Mouse (Mus musculus) limb, embryonic 14.5 days (tissue): ENCODE data around the gene Htt. TPM values are rescaled to one million over a fixed set of nuclear protein-coding genes. Genes with fewer than 3 reads are reported as not detected.
"Not testable (repeated sequence)": the region's sequence is repeated elsewhere in the genome, so short reads cannot be mapped to it uniquely, and the experiment has no call there.

Experiments used
- ATAC-seq: fragments of 200-750 bp; cut with Nextera tagmentation; 2 replicates; pipeline ENCODE4 v1.8.0; 2017; ENCODE audit warnings: low read depth, moderate number of reproducible peaks, moderate TSS enrichment; ENCODE audit not compliant: low FRiP score
- DNase-seq: peaks from one replicate; pipeline ENCODE4 v3.0.0-alpha.2; 2015; ENCODE audit warnings: low spot score
- H3K27ac ChIP-seq: fragments of 300-500 bp; sonication (generic); replicated peaks from 2 replicates; pipeline ENCODE4 v1.5.1; 2014; ENCODE audit warnings: low read depth, mild to moderate bottlenecking, low read length, moderate library complexity, mixed read lengths
- H3K27me3 ChIP-seq: fragments of 300-500 bp; sonication (generic); 2 replicates; pipeline ENCODE4 v1.6.1; 2014; ENCODE audit warnings: low read length, mixed read lengths; ENCODE audit not compliant: control insufficient read depth, insufficient read depth
- H3K36me3 ChIP-seq: fragments of 300-500 bp; sonication (generic); 2 replicates; pipeline ENCODE4 v1.6.1; 2014; ENCODE audit warnings: mild to moderate bottlenecking, low read length, moderate library complexity, mixed read lengths; ENCODE audit not compliant: control insufficient read depth, insufficient read depth
- H3K4me1 ChIP-seq: fragments of 300-500 bp; sonication (generic); 2 replicates; pipeline ENCODE4 v1.6.1; 2014; ENCODE audit warnings: antibody characterized with exemption, low read length, mixed read lengths; ENCODE audit not compliant: control insufficient read depth, insufficient read depth
- H3K4me2 ChIP-seq: fragments of 300-500 bp; sonication (generic); replicated peaks from 2 replicates; pipeline ENCODE4 v1.6.1; 2014; ENCODE audit warnings: low read depth, mild to moderate bottlenecking, low read length, moderate library complexity; ENCODE audit not compliant: severe bottlenecking
- H3K4me3 ChIP-seq: fragments of 300-500 bp; sonication (generic); replicated peaks from 2 replicates; pipeline ENCODE4 v1.5.1; 2014; ENCODE audit warnings: low read length
- H3K9ac ChIP-seq: fragments of 300-500 bp; sonication (generic); 2 replicates; pipeline ENCODE4 v1.6.1; 2014; ENCODE audit warnings: mild to moderate bottlenecking, low read depth, low read length, moderate library complexity; ENCODE audit not compliant: severe bottlenecking
- H3K9me3 ChIP-seq: fragments of 300-500 bp; sonication (generic); 2 replicates; pipeline ENCODE4 v1.6.1; 2016; ENCODE audit warnings: low read length; ENCODE audit not compliant: control insufficient read depth
- POLR2A ChIP-seq: fragments of 200-500 bp; IDR thresholded peaks from 2 replicates; pipeline ENCODE4 v1.8.0; 2012; ENCODE audit warnings: inconsistent platforms, mild to moderate bottlenecking, moderate library complexity, borderline replicate concordance; ENCODE audit not compliant: insufficient read depth, insufficient read length; ENCODE audit errors: extremely low read depth
- WGBS: fragments of 180-500 bp; shearing (Covaris S2); extraction: QIAGEN DNeasy Blood & Tissue Kit; methylation state at CpG from one replicate; pipeline ENCODE4 v1.1.7; 2014; 5-methylcytosine and 5-hydroxymethylcytosine counted together
- polyA plus RNA-seq, 2 experiments: library from polyadenylated mRNA; depleted of rRNA in 1 of 2; stranded (reverse) in 1 of 2; unstranded in 1 of 2; fragments of >200 nt; fragmentation: Nextera tagmentation in 1 of 2; extraction: Ambion mirVana in 1 of 2; gene quantifications; 2 replicates each; pipeline versions ENCODE4 v1.2.1 to v1.2.3; 2012 to 2014

Htt gene
- 22.9 and 24.5 TPM in 2 replicates for polyA plus RNA-seq (2012; rRNA removed)
- 16.2 and 17.9 TPM in 2 replicates for polyA plus RNA-seq (2014; fragmentation: Nextera tagmentation; extraction: Ambion mirVana)

DNA sequence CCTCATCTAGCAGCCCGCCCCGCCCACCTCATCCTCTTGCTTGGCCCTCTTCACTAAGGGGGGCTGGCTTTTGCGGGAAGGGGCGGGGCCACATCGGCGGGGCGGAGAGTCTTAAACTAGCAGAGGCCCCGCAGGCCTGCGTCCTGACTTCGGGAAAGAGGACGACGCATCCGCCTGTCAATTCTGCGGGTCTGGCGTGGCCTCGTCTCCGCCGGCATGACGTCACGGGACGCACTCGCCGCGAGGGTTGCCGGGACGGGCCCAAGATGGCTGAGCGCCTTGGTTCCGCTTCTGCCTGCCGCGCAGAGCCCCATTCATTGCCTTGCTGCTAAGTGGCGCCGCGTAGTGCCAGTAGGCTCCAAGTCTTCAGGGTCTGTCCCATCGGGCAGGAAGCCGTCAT lies at the start of gene Htt:
Htt (plus strand) TSS at position 232 of the 400 bp plus-strand sequence.
- Histone ChIP-seq H3K4me1 (peaks cover 8% of the 10 kb centered on the region), H3K9me3 (no peaks in the 10 kb centered on the region), H3K4me2 (peak within 1 kb of the TSS; percentile 60), H3K4me3 (peak within 1 kb of the TSS; percentile 96), H3K36me3 (no peaks in the 10 kb centered on the region), H3K27me3 (no peaks in the 10 kb centered on the region), H3K9ac (peak within 1 kb of the TSS; percentile 93), H3K27ac (peak within 1 kb of the TSS; percentile 90)
- peak; percentile 96 for DNase-seq
- WGBS: under 1% methylated on average over 35 of the region's 35 CpGs
- peak; percentile 78; the same call in 1 of the 2 replicates for TF ChIP-seq POLR2A
- peak; percentile 98 for ATAC-seq

DNA sequence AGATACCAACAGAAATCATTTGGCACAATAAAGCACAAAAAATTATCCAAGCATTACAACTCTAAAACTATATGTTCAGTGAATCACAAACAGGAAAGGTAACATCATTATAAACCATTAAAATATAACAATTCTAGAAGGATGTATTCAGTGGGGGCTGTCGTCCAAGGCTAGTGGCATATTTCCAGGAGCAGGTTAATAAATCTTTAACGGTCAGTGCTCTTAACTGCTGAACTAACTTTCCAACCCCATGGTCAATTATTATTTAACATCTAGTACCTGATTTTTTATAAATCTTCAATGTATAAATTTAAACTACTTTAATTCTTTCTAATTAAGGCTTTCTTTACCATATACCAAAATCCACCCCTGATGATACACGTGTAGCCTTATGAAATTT lies 47.2 kb upstream of the Htt start:
- ATAC-seq, H3K4me2 ChIP-seq: not testable (repeated sequence)
- 59% methylated on average over 3 of the region's 3 CpGs for WGBS

DNA sequence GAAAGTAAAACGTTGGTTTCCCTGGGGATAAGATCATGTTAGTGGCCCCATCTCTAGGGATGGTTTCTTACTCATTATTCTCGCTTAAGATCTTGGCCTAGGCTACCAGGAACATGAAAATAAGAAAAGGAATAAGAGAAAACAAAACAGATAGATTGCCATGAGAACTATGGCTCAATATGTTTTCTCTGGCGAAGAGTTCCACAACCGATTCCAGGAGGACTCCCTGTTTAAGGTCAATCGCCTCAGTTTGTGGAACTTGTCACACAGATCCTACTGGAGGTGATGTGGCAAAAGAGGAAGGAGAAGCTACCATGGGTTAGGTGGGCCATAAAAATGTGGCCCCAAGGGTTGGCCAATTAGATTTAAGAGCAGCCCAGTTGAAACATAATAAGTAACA lies 46.7 kb upstream of the Htt start:
- H3K27ac ChIP-seq: no peak overlapping the region
- H3K27me3 ChIP-seq: no peaks in the 10 kb centered on the region
- no peaks in the 10 kb centered on the region for H3K9me3 ChIP-seq
- H3K4me2 ChIP-seq: no peak overlapping the region
- no peak overlapping the region for H3K9ac ChIP-seq
- no peaks in the 10 kb centered on the region for H3K4me1 ChIP-seq
- H3K4me3 ChIP-seq: no peak overlapping the region
- 82% methylated on average over 5 of the region's 5 CpGs for WGBS
- ATAC-seq: no peak
- TF ChIP-seq POLR2A: no peak
- no peak for DNase-seq
- H3K36me3 ChIP-seq: no peaks in the 10 kb centered on the region

More for the DNA sequence above, 47.2 kb upstream of the Htt start:
- H3K9ac ChIP-seq, H3K36me3 ChIP-seq, H3K27ac ChIP-seq, H3K9me3 ChIP-seq, H3K27me3 ChIP-seq, H3K4me1 ChIP-seq, H3K4me3 ChIP-seq, DNase-seq: not testable (repeated sequence)

DNA sequence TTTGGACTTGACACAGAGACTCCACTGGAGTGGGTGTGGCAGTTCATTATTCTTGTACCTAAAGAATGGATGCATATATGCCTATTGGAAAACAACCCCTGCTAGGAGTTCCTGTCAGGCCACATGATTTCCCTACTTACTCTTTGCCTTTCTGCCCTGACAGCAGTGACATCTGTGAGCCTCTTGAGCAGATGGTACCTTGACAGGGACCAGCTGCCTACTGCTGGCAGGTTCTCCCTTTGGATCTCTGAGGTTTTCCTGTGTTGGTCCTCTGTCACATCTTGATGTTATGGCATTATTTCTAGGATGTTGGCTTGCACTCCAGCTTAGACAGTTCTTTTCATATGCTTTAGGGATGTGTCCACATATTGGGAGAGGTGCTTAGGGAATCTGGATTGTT lies 32.4 kb upstream of the Htt start:
- H3K9me3 ChIP-seq: no peaks in the 10 kb centered on the region
- no peak overlapping the region for H3K9ac ChIP-seq
- no peak for TF ChIP-seq POLR2A
- H3K4me3 ChIP-seq: no peak overlapping the region
- no peaks in the 10 kb centered on the region for H3K36me3 ChIP-seq
- H3K27me3 ChIP-seq: no peaks in the 10 kb centered on the region
- H3K4me1 ChIP-seq: no peaks in the 10 kb centered on the region
- no peak overlapping the region for H3K4me2 ChIP-seq
- ATAC-seq: no peak
- DNase-seq: no peak
- H3K27ac ChIP-seq: no peak overlapping the region

DNA sequence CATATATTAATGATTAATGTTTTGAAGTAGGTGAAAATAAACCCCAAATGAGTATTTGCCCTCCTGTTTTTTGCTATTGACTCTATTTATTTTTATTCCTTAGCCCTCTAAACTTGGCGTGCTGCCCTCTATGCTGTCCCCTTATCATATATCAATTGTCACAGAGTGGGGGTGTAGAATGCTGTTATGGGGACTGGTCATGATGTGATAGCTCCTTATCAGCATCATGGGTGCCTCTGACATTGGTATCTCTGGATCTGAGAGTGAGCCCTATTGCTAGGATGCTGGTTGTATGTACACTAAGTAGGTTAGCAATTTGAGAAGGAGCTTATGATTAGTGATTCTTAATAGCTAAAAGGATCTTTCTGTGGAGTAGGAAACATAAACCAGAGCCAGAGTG lies 31.3 kb upstream of the Htt start:
- Histone ChIP-seq H3K27me3 (no peaks in the 10 kb centered on the region), H3K9ac (no peak overlapping the region), H3K9me3 (no peaks in the 10 kb centered on the region), H3K36me3 (no peaks in the 10 kb centered on the region), H3K4me3 (no peak overlapping the region), H3K27ac (no peak overlapping the region), H3K4me1 (no peaks in the 10 kb centered on the region), H3K4me2 (no peak overlapping the region)
- TF ChIP-seq POLR2A: no peak
- ATAC-seq: no peak
- DNase-seq: no peak
- 61% methylated on average over 1 of the region's 1 CpGs for WGBS

DNA sequence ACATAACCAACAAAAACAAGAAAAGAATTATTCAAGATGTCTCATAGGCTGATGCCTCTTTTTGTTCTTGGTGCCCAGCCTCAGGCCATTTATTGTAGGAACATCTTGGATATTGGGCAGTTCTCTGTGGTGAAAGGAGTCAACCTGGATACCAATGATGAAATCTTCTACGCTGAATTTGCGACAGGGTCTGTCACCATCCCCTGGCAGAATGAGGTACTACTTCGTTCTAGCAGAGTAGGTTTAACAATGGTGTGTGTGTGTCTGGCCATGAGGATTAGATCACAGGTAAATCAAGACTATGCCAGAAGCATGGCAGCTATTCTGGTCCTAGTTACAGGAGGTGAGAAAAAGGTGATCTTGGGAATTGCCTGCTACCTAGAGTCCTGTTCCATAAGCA lies 10.1 kb upstream of the Htt start:
- Histone ChIP-seq H3K27ac (no peak overlapping the region), H3K27me3 (no peaks in the 10 kb centered on the region), H3K4me1 (no peaks in the 10 kb centered on the region), H3K9me3 (no peaks in the 10 kb centered on the region), H3K4me3 (no peak overlapping the region), H3K9ac (0 out of 2 replicates have a peak overlapping the region, but pooled peaks have one; percentile 12), H3K36me3 (no peaks in the 10 kb centered on the region), H3K4me2 (no peak overlapping the region)
- DNase-seq (no peak), ATAC-seq (no peak)
- WGBS: 58% methylated on average over 3 of the region's 3 CpGs
- TF ChIP-seq POLR2A: no peak
